Mouse (Mus musculus) urinary bladder, postnatal 36 days (tissue): ENCODE measurements around the gene Camk2d.

Source experiments
- DNase-seq, 2 experiments: peaks; one replicate each; pipeline ENCODE4 v3.0.0; 2022; ENCODE audit warnings: low spot score in 2 of 2, mixed read lengths in 1 of 2

Gene Camk2d

GRCm38 (mm10) chr3:126690627-126691505 is 94.8 kb downstream of the Camk2d start:
- DNase-seq = no peak

DNA sequence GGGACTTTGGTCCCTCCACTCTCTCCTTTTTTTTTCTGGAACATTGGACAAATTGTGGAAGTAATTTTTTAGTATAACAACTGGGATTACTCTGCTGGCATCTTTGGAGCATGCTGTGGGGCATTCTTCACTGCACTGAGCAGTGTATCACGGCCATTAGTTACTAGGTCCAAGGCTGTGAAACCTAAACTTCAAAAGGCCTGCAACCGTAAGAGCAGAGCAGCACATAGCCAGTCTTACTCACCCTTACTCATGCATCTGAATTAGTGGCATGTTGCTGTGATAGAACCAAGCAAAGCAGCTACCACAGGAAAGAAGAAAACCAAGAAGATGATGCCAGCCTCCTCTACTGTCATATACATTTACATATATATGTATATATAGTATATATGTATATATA is 95.5 kb downstream of the Camk2d start:
- no peak for DNase-seq

DNA sequence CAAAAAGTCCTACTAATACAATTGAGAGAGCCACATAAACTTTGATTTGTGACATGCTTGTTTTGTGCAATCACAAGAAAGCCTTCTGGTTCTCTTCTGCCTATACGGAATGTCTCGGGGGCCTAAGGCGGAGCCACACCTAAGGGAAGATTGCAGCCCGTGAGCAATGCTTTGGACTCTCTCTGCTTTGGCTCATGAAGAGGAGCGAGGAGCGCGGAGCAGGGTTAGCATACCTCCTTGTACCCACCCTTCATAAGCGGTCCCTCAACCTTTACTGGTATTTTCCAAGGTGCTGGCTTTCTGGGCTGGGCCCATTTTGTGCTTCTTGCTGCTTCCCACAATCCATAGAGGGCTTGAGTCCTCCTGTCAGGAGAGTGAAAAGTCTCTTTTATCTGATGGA is 96.7 kb downstream of the Camk2d start:
- no peak for DNase-seq

DNA sequence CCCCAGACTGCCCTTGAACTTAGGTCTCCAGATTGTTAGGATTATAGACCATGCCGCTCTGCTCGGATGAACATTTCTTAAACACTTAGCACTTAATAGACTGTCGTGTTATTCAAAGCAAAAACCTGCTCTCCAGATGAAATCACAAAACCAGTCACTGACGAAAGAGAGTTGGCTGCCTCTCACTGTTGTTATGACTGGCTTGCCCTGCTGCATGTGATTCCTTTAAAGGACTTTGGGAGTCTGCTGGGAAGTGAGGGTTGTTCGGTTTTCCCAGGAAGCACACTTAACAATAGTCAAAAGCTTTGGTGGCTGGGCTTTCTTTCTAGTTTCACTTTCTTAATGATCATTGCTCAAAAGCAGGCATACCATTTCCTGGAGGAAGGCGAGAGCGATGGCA is 97.2 kb downstream of the Camk2d start:
- DNase-seq = peak; percentile 17 to 24

DNA sequence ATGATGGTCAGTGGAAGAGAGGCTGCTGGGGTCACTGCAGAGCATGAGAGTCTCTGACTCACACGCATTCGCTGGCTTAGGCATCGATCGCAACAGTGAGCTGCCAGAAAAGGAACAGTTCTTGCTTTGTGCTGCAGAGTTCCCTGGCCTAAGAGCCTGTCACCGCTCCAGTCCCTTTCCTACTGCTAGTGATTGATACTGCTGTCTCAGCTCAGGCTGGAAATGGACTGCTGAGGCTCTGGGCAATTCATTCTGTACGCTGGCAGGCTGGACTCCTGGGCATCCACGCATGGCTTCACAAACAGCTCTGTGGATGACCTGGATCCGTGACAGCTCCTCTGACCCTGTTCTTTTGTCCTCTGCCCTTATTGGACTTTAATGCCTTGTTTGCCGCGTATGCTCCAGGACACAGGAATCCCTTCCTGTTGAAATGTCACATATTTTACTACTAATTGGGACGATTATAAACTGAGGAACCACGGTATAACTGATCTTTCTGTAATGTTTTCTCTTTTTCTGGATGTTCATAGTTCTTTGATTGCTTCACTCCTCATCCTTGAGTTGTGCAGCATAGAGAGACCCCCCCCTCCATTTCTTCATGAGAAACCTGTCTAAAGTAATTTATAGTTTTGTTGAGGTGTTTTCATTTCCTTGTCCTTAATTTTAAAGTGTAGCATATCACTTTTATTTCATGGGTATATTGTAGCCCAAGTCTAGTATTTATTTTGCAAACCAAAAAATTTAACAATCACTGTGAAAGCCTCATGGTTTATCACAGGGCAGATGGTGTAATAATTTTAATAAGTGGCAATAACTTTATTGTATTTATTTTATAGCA is 99.6 kb downstream of the Camk2d start:
- DNase-seq = peak; percentile 24 to 54

- no peak for DNase-seq
Observed at GRCm38 (mm10) chr3:126696620-126697019, 100.5 kb downstream of the Camk2d start.

GRCm38 (mm10) chr3:126699740-126700139 is 103.6 kb downstream of the Camk2d start:
- DNase-seq = no peak

- DNase-seq = no peak
Observed at GRCm38 (mm10) chr3:126701067-126701466, 105.0 kb downstream of the Camk2d start.

DNA sequence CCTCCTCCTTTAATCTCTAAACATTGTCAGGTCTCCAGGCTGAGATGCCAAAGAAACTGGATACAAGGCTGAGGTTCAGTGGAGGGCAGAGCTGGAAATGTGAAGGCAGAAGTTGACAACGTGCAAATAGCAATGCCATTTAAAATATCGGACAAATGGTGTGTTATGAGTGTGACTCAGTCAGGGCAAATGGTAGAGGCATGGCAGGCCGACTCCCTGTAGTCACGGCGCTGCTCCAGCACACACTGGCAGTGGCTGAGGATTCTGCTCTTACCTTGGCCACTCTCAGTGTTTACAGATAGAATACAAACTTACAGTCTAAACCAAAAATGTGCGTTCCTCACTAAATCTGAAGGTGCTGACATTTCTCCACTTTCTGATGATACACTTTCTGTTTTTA is 105.5 kb downstream of the Camk2d start:
- DNase-seq = no peak

DNA sequence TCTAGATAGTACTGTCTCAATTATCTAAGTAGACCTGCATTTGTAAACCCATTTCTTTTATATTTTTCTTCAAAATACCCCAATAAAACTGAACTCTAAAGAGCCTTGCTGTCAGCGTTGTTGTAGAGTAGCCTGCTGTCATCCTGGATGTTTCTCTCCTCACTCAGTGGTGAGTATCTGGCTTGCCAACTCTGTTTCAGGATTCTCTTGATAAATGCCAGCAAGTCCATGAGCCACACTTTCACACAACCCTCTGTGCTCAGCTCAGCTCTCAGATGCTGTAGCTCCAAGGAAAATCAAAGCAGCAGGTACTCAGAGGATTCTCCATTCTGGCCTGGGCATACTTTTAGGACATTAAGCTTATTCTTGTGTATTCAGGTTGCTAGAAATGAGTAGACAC is 109.4 kb downstream of the Camk2d start:
- no peak for DNase-seq

DNA sequence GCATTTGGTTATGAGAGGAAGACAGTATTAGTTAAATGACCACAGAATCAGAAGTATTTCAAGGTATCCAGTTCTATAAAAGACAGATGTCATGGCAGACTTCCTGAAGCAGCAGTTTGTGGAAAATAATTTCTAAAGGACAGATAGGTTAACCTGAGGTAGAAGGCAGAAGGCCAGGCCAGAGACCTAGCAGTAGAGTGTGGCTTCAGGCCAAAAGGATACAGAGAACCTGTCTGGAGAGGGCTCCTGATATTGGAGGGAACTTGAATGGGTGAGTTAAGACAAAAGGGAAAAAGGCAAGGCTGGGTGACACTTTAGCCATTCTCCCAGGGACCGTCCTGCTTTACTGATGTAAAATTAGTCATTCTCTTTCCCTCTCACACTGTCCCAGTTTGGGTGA is 118.2 kb downstream of the Camk2d start:
- no peak for DNase-seq

DNA sequence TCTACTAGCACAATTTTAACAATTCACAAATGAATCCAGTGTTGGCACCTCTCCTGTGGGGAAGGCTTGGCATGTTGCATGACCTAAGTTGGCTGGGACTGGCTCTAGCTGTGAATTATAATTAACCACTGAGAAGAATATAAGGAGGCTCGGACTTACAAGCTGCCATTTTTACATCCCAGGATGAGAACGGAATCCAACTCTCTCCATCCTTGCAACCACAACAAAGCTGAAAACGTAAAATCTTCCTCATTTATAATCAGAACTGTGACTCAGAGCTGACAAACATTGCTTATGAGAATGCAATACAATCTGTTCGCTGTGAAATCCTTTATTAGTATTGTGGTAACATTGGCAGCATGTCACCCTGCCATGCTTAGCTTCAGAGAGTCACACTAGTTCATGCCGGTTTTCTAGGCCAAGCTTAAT is 126.9 kb downstream of the Camk2d start:
- DNase-seq = no peak

DNA sequence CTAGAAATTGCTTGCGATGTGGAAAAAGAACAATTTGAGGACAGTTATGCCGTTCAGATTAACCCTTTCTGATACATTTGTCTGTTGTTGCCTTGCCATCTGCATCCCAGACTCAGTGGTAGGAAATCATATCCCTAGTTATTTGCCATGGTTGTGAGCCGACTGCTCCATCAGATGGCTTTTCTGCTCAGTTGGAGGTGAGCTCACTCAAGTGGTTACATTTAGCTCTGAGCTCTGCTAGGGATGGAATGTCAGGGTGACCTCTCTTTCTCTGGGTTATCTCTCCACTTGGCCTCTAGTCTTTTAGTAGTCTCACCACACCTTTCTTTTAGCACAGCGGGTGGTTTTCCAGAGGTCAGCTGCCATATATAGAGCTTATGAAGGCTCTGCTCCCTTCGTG is 127.4 kb downstream of the Camk2d start:
- no peak for DNase-seq

- no peak for DNase-seq
Observed at GRCm38 (mm10) chr3:126725647-126726046, 129.5 kb downstream of the Camk2d start.

DNA sequence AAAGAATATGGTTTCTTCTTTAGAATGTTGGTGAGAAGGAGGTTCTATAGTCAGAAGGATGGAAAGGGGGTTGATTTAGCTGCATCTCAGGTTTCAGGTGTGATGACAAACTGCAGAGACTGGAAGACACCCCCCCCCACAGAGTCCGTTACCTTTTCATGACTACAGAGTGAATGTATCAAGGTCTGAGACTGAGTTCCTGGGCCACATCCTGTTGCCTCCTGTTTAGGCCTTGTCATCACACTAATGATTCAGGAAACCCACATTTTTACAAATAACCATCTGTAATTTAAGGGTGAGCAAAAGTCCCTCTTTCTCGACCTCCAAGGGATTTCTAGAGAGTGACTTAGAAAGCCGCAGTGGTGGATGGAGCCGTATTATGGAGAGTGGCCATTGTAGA is 131.3 kb downstream of the Camk2d start:
- DNase-seq = no peak

- no peak for DNase-seq
Observed at GRCm38 (mm10) chr3:126730411-126730810, 134.3 kb downstream of the Camk2d start.

DNA sequence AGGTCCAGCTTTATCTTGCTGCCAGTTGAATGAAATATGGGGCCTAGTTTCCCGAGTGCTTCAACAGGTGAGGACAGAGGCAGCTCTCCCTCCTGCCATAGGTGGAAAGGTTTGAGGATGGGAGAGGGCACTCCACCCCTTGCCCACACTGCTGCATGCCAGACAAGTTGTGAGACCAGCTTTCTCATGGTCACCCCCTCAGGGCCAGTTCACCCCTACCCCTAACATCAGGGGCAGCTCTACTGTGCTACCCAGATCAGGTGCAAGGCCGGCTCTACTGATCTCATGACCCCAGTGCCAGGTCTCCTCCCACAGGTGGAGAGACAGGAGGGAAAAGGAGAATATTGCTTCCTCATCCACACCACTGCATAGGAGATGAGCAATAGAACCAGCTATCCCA is 136.2 kb downstream of the Camk2d start:
- DNase-seq = no peak

DNA sequence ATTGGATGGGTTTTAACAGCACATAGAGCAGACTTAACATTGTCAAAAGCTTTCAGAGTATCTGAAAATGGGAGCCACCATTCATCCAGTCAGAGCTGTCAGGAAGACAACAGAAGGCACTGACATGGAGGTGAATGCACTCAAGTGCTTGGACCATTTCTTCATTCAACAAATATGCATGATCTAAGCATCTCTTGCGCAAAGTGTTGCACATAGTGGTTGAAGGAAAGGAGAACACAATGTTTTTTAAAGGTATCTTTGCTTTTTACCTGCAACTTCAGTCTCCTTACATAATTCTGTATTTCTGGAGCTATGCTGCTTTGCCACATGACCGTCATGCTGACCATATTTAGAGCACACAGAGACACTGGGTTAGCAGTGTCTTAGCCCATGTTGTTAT is 138.4 kb downstream of the Camk2d start:
- no peak for DNase-seq

GRCm38 (mm10) chr3:126735211-126735610 is 139.1 kb downstream of the Camk2d start:
- no peak for DNase-seq

- DNase-seq = no peak
Observed at GRCm38 (mm10) chr3:126737128-126737527, 141.0 kb downstream of the Camk2d start.

GRCm38 (mm10) chr3:126740146-126740545 is 144.0 kb downstream of the Camk2d start:
- no peak for DNase-seq

DNA sequence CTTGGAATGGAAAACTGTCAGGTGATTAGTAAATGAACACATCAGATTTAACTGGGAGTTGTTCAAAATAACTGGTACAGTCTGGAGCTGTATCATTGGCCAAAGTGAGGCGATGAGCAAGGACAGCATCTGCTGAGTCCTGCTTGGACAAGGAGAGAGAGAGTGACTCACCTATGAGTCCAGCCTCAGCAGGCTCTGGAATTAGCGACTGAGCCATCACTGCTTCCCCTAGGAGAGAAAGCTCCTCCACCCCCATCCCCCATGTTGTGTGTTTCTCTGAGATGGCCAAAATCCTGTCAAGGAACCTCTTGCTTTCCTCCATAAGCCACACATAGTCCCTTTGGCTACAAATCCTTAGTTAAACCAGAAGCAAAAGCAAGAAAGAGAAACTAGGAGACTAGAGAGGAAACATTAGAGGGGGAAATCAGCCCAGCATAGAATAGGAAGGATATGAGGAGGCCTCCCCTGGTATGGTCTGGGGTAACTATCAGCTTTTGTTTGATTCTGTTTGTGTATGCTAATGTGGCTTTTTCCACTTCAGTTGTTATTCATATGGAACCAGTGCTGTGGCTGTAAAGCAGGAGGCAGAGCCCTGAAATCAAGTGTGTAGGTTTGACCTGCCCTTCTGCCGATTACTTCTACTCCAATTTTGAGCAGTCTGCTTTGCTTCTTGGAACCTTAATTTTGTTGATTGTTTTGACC is 148.5 kb downstream of the Camk2d start:
- no peak for DNase-seq
